Mouse (Mus musculus) liver, embryonic 14.5 days (tissue): ENCODE measurements around the gene Acaa1a. TPM values are rescaled to one million over a fixed set of nuclear protein-coding genes. Genes with fewer than 3 reads are reported as not detected.

Source experiments
- ATAC-seq: fragments of 200-750 bp; cut with Nextera tagmentation; 2 replicates; pipeline ENCODE4 v1.8.0; 2017; ENCODE audit warnings: moderate number of reproducible peaks, mild to moderate bottlenecking, moderate library complexity; ENCODE audit not compliant: insufficient read depth
- DNase-seq, 3 experiments: peaks; one replicate each; pipeline ENCODE4 v3.0.0-alpha.2; 2012 to 2013; ENCODE audit warnings: low read depth in 3 of 3, low spot score in 3 of 3
- H3K27ac ChIP-seq: fragments of 300-500 bp; sonication (generic); 2 replicates; pipeline ENCODE4 v1.5.1; 2014; ENCODE audit warnings: moderate library complexity, mild to moderate bottlenecking, control low read depth, inconsistent platforms
- H3K27me3 ChIP-seq: fragments of 300-500 bp; sonication (generic); 2 replicates; pipeline ENCODE4 v1.6.1; 2014; ENCODE audit warnings: mild to moderate bottlenecking, low read length, moderate library complexity; ENCODE audit not compliant: control insufficient read depth, insufficient read depth
- H3K36me3 ChIP-seq: fragments of 300-500 bp; sonication (generic); replicated peaks from 2 replicates; pipeline ENCODE4 v1.6.1; 2014; ENCODE audit warnings: low read depth; ENCODE audit not compliant: control insufficient read depth, insufficient read depth
- H3K4me1 ChIP-seq, 2 experiments: fragments of 200-500 bp in 1 of 2; fragments of 300-500 bp in 1 of 2; sonication (generic) in 1 of 2; replicated peaks; 2 replicates each; pipeline ENCODE4 v1.6.1; 2012 to 2014; ENCODE audit warnings: antibody characterized with exemption in 1 of 2, inconsistent platforms in 1 of 2, low read length in 1 of 2; ENCODE audit not compliant: control insufficient read depth in 2 of 2, insufficient read depth in 2 of 2
- H3K4me2 ChIP-seq: fragments of 300-500 bp; sonication (generic); 2 replicates; pipeline ENCODE4 v1.6.1; 2014; ENCODE audit warnings: low read depth, mild to moderate bottlenecking, control low read depth, moderate library complexity
- H3K4me3 ChIP-seq, 2 experiments: fragments of 200-500 bp in 1 of 2; fragments of 300-500 bp in 1 of 2; sonication (generic) in 1 of 2; 2 replicates each; pipeline ENCODE4 v1.5.1; 2012 to 2014; ENCODE audit warnings: low read depth in 2 of 2, low read length in 2 of 2, mild to moderate bottlenecking in 2 of 2, control low read depth in 1 of 2, inconsistent platforms in 1 of 2, moderate library complexity in 1 of 2; ENCODE audit not compliant: insufficient read depth in 1 of 2
- H3K9ac ChIP-seq: fragments of 300-500 bp; sonication (generic); replicated peaks from 2 replicates; pipeline ENCODE4 v1.6.1; 2014; ENCODE audit warnings: mild to moderate bottlenecking, control low read depth, moderate library complexity
- H3K9me3 ChIP-seq: fragments of 300-500 bp; sonication (generic); 2 replicates; pipeline ENCODE4 v1.6.1; 2016; ENCODE audit warnings: low read length, mixed read lengths; ENCODE audit not compliant: control insufficient read depth
- CTCF ChIP-seq: IDR thresholded peaks from 2 replicates; pipeline ENCODE4 v1.5.1; 2016; ENCODE audit warnings: antibody characterized with exemption, low read depth, control low read depth
- EP300 ChIP-seq: IDR thresholded peaks from 2 replicates; pipeline ENCODE4 v1.6.1; 2016; ENCODE audit warnings: antibody characterized with exemption, low read depth
- WGBS: fragments of 180-500 bp; shearing (Covaris S2); extraction: QIAGEN DNeasy Blood & Tissue Kit; methylation state at CpG from one replicate; pipeline ENCODE4 v1.1.7; 2014; ENCODE audit not compliant: insufficient replicate concordance; 5-methylcytosine and 5-hydroxymethylcytosine counted together
- polyA plus RNA-seq, 2 experiments: library from polyadenylated mRNA; depleted of rRNA in 1 of 2; stranded (reverse) in 1 of 2; unstranded in 1 of 2; fragments of >200 nt; fragmentation: Nextera tagmentation in 1 of 2; extraction: Ambion mirVana in 1 of 2; gene quantifications; 2 replicates each; pipeline versions ENCODE4 v1.2.1 to v1.2.3; 2012 to 2014

Gene Acaa1a
- polyA plus RNA-seq, 2 experiments: 26.6 to 28.4 TPM

- TF ChIP-seq CTCF (no peak), EP300 (no peak)
- 59% methylated on average over 6 of the region's 6 CpGs for WGBS
- H3K36me3 ChIP-seq: no peaks in the 10 kb centered on the region
- ATAC-seq (no peak), DNase-seq (no peak)
- H3K27me3 ChIP-seq: no peaks in the 10 kb centered on the region
- no peak overlapping the region for H3K27ac ChIP-seq
- 0 out of 4 replicates have a peak, but pooled peaks cover 0 to 6% of the 10 kb centered on the region in 2 experiments for H3K4me1 ChIP-seq
- H3K9ac ChIP-seq: no peak overlapping the region
- H3K4me2 ChIP-seq: no peak overlapping the region
- H3K9me3 ChIP-seq: no peaks in the 10 kb centered on the region
- no peak overlapping the region for H3K4me3 ChIP-seq
Measured at GRCm38 (mm10) chr9:119353926-119354325, 14.4 kb downstream of the Acaa1a start.

- Histone ChIP-seq H3K4me1 (0 out of 4 replicates have a peak, but pooled peaks cover 0 to 6% of the 10 kb centered on the region in 2 experiments), H3K4me2 (no peak overlapping the region), H3K9me3 (no peaks in the 10 kb centered on the region), H3K27me3 (no peaks in the 10 kb centered on the region), H3K27ac (no peak overlapping the region), H3K4me3 (no peak overlapping the region), H3K36me3 (no peaks in the 10 kb centered on the region), H3K9ac (no peak overlapping the region)
- no peak for DNase-seq
- no peak for ATAC-seq
- 73% methylated on average over 6 of the region's 6 CpGs for WGBS
- TF ChIP-seq EP300 (no peak), CTCF (no peak)
Measured at GRCm38 (mm10) chr9:119355943-119356342, 16.5 kb downstream of the Acaa1a start.

- peak; percentile 86 for ATAC-seq
- Histone ChIP-seq H3K4me1 (0 out of 4 replicates have a peak, but pooled peaks cover 0 to 6% of the 10 kb centered on the region in 2 experiments), H3K9me3 (no peaks in the 10 kb centered on the region), H3K4me2 (peak within 1 kb of the TSS; percentile 84), H3K27me3 (no peaks in the 10 kb centered on the region), H3K4me3 (peak within 1 kb of the TSS; percentile 65 to 67), H3K36me3 (no peaks in the 10 kb centered on the region), H3K27ac (no peak within 1 kb of the TSS), H3K9ac (peak within 1 kb of the TSS; percentile 37)
- TF ChIP-seq CTCF (peak; percentile 91), EP300 (no peak)
- WGBS: 2% methylated on average over 65 of the region's 65 CpGs
- peak; percentile 67 to 75 (median 73) for DNase-seq
Measured at GRCm38 (mm10) chr9:119357331-119358057, 18.0 kb downstream of the Acaa1a start, which contains the start of gene Xylb. Xylb (plus strand) TSS chr9:119357381.

GRCm38 (mm10) chr9:119358058-119358429, 18.6 kb downstream of the Acaa1a start:
- WGBS: 41% methylated on average over 9 of the region's 9 CpGs

GRCm38 (mm10) chr9:119361416-119361815, 21.9 kb downstream of the Acaa1a start:
- H3K4me1 ChIP-seq: 0 out of 4 replicates have a peak, but pooled peaks cover 0 to 6% of the 10 kb centered on the region in 2 experiments
- H3K4me3 ChIP-seq: no peak overlapping the region
- H3K27ac ChIP-seq: no peak overlapping the region
- no peaks in the 10 kb centered on the region for H3K36me3 ChIP-seq
- DNase-seq (no peak), ATAC-seq (no peak)
- 70% methylated on average over 5 of the region's 5 CpGs for WGBS
- H3K4me2 ChIP-seq: no peak overlapping the region
- no peaks in the 10 kb centered on the region for H3K9me3 ChIP-seq
- no peak for TF ChIP-seq EP300
- no peak for TF ChIP-seq CTCF
- no peak overlapping the region for H3K9ac ChIP-seq
- H3K27me3 ChIP-seq: no peaks in the 10 kb centered on the region

More at GRCm38 (mm10) chr9:119358058-119358429, 18.6 kb downstream of the Acaa1a start:
- Histone ChIP-seq H3K27ac (no peak overlapping the region), H3K4me1 (0 out of 4 replicates have a peak, but pooled peaks cover 0 to 6% of the 10 kb centered on the region in 2 experiments), H3K4me2 (peak overlapping the region; percentile 84), H3K9me3 (no peaks in the 10 kb centered on the region), H3K9ac (peak overlapping the region; percentile 37), H3K4me3 (peak overlapping the region; percentile 65 to 67), H3K36me3 (no peaks in the 10 kb centered on the region), H3K27me3 (no peaks in the 10 kb centered on the region)
- DNase-seq: no peak
- TF ChIP-seq CTCF (no peak), EP300 (no peak)
- ATAC-seq: no peak
